Mouse (Mus musculus) heart, embryonic 14.5 days (tissue): Measurements from ENCODE around the gene Tdrd7. TPM values are rescaled to one million over a fixed set of nuclear protein-coding genes. Genes with fewer than 3 reads are reported as not detected.
A peak's percentile ranks its signal among the peaks of the same experiment; 100 is the strongest.

Experiments
- ATAC-seq: fragments of 200-750 bp; cut with Nextera tagmentation; 2 replicates; pipeline ENCODE4 v1.8.0; 2017; ENCODE audit warnings: low read depth, moderate TSS enrichment; ENCODE audit not compliant: insufficient number of reproducible peaks, insufficient read depth, low FRiP score
- H3K27ac ChIP-seq, 2 experiments: fragments of 200-500 bp in 1 of 2; fragments of 300-500 bp in 1 of 2; sonication (generic) in 1 of 2; replicated peaks in 1 of 2; 2 replicates each; pipeline ENCODE4 v1.5.1; 2012 to 2014; ENCODE audit warnings: low read depth in 2 of 2, low read length in 2 of 2, control low read depth in 1 of 2, mild to moderate bottlenecking in 1 of 2, mixed read lengths in 1 of 2; ENCODE audit not compliant: control insufficient read depth in 1 of 2, insufficient read depth in 1 of 2
- H3K27me3 ChIP-seq: fragments of 300-500 bp; sonication (generic); 2 replicates; pipeline ENCODE4 v1.6.1; 2014; ENCODE audit warnings: mild to moderate bottlenecking, low read length, control low read depth; ENCODE audit not compliant: control insufficient read depth, insufficient read depth
- H3K36me3 ChIP-seq: fragments of 300-500 bp; sonication (generic); 2 replicates; pipeline ENCODE4 v1.6.1; 2014; ENCODE audit warnings: mild to moderate bottlenecking, control low read depth, low read length, mixed read lengths; ENCODE audit not compliant: control insufficient read depth, insufficient read depth
- H3K4me1 ChIP-seq, 2 experiments: fragments of 200-500 bp in 1 of 2; fragments of 300-500 bp in 1 of 2; sonication (generic) in 1 of 2; 2 replicates each; pipeline ENCODE4 v1.6.1; 2012 to 2014; ENCODE audit warnings: low read length in 2 of 2, control low read depth in 1 of 2, mixed read lengths in 1 of 2; ENCODE audit not compliant: control insufficient read depth in 2 of 2, insufficient read depth in 2 of 2
- H3K4me2 ChIP-seq: fragments of 300-500 bp; sonication (generic); 2 replicates; pipeline ENCODE4 v1.6.1; 2014; ENCODE audit warnings: mild to moderate bottlenecking, low read length
- H3K4me3 ChIP-seq, 2 experiments: fragments of 200-500 bp in 1 of 2; fragments of 300-500 bp in 1 of 2; sonication (generic) in 1 of 2; 2 replicates each; pipeline ENCODE4 v1.5.1; 2012 to 2014; ENCODE audit warnings: low read length in 2 of 2, mild to moderate bottlenecking in 2 of 2, control low read depth in 1 of 2, low read depth in 1 of 2, moderate library complexity in 1 of 2; ENCODE audit not compliant: control insufficient read depth in 1 of 2, insufficient read depth in 1 of 2
- H3K9ac ChIP-seq: fragments of 300-500 bp; sonication (generic); 2 replicates; pipeline ENCODE4 v1.6.1; 2014; ENCODE audit warnings: mild to moderate bottlenecking, low read length
- H3K9me3 ChIP-seq: fragments of 300-500 bp; sonication (generic); 2 replicates; pipeline ENCODE4 v1.6.1; 2016; ENCODE audit warnings: low read length, control low read depth; ENCODE audit not compliant: control insufficient read depth
- WGBS: fragments of 180-500 bp; shearing (Covaris S2); extraction: QIAGEN DNeasy Blood & Tissue Kit; methylation state at CpG from one replicate; pipeline ENCODE4 v1.1.7; 2014; 5-methylcytosine and 5-hydroxymethylcytosine counted together
- polyA plus RNA-seq: library from polyadenylated mRNA; unstranded; fragments of >200 nt; fragmentation: Nextera tagmentation; extraction: Ambion mirVana; gene quantifications from 2 replicates; pipeline ENCODE4 v1.2.1, GENCODE M21; 2014

Tdrd7 gene
- polyA plus RNA-seq = 19.1 and 19.5 TPM in 2 replicates

GRCm38 (mm10) chr4:45964771-45965439 is at the start of gene Tdrd7:
TSS of gene Tdrd7 (plus strand) at chr4:45965334.
- Histone ChIP-seq H3K4me3 (peak within 1 kb of the TSS; percentile 14 to 26), H3K9ac (peak within 1 kb of the TSS; percentile 53)

GRCm38 (mm10) chr4:45917091-45917490 is 48.0 kb upstream of the Tdrd7 start:
- H3K4me1 ChIP-seq = no peaks in the 10 kb centered on the region; a peak in 1 of 4 replicates
- H3K4me2 ChIP-seq = no peak overlapping the region
- H3K4me3 ChIP-seq = no peak overlapping the region
- H3K9me3 ChIP-seq = no peaks in the 10 kb centered on the region
- no peaks in the 10 kb centered on the region for H3K36me3 ChIP-seq
- H3K27ac ChIP-seq = 0 out of 4 replicates have a peak overlapping the region, but pooled peaks of 1 of the 2 experiments have one; percentile 23
- ATAC-seq = no peak
- no peaks in the 10 kb centered on the region for H3K27me3 ChIP-seq
- no peak overlapping the region for H3K9ac ChIP-seq
- 44% methylated on average over 7 of the region's 7 CpGs for WGBS

More at GRCm38 (mm10) chr4:45964771-45965439, at the start of gene Tdrd7:
- no peaks in the 10 kb centered on the region for H3K9me3 ChIP-seq
- H3K36me3 ChIP-seq = no peaks in the 10 kb centered on the region
- ATAC-seq = peak; percentile 45
- peak within 1 kb of the TSS; percentile 40 to 81 for H3K27ac ChIP-seq
- peak within 1 kb of the TSS; percentile 66 for H3K4me2 ChIP-seq
- H3K4me1 ChIP-seq = peaks cover 21 to 35% of the 10 kb centered on the region in 2 experiments
- no peaks in the 10 kb centered on the region for H3K27me3 ChIP-seq
- WGBS = 13% methylated on average over 10 of the region's 10 CpGs

- no peak overlapping the region for H3K4me2 ChIP-seq
- H3K36me3 ChIP-seq = no peaks in the 10 kb centered on the region
- no peak for ATAC-seq
- no peak overlapping the region for H3K27ac ChIP-seq
- 81% methylated on average over 10 of the region's 10 CpGs for WGBS
- no peaks in the 10 kb centered on the region for H3K9me3 ChIP-seq
- H3K4me1 ChIP-seq = no peaks in the 10 kb centered on the region; a peak in 1 of 4 replicates
- no peak overlapping the region for H3K9ac ChIP-seq
- H3K4me3 ChIP-seq = no peak overlapping the region
- H3K27me3 ChIP-seq = no peaks in the 10 kb centered on the region
These were observed 43.3 kb upstream of the Tdrd7 start for GRCm38 (mm10) chr4:45921663-45922435.

- no peak overlapping the region for H3K27ac ChIP-seq
- H3K4me1 ChIP-seq = no peaks in the 10 kb centered on the region
- H3K9ac ChIP-seq = no peak overlapping the region
- H3K36me3 ChIP-seq = no peaks in the 10 kb centered on the region
- no peaks in the 10 kb centered on the region for H3K27me3 ChIP-seq
- no peak overlapping the region for H3K4me3 ChIP-seq
- ATAC-seq = no peak
- no peaks in the 10 kb centered on the region for H3K9me3 ChIP-seq
- 87% methylated on average over 4 of the region's 4 CpGs for WGBS
- H3K4me2 ChIP-seq = no peak overlapping the region
These were observed 41.1 kb upstream of the Tdrd7 start for GRCm38 (mm10) chr4:45924011-45924410.

GRCm38 (mm10) chr4:45928561-45928960 is 36.6 kb upstream of the Tdrd7 start:
- Histone ChIP-seq H3K27me3 (no peaks in the 10 kb centered on the region), H3K27ac (no peak overlapping the region), H3K9ac (no peak overlapping the region), H3K9me3 (no peaks in the 10 kb centered on the region), H3K36me3 (no peaks in the 10 kb centered on the region), H3K4me2 (no peak overlapping the region), H3K4me1 (no peaks in the 10 kb centered on the region), H3K4me3 (no peak overlapping the region)
- ATAC-seq = no peak
- 66% methylated on average over 4 of the region's 4 CpGs for whole genome bisulfite sequencing

- Histone ChIP-seq H3K27me3 (no peaks in the 10 kb centered on the region), H3K27ac (no peak overlapping the region), H3K9ac (no peak overlapping the region; the same call in 1 of the 2 replicates), H3K4me1 (peaks cover 0 to 4% of the 10 kb centered on the region in 2 experiments; a peak in 1 of 4 replicates), H3K9me3 (no peaks in the 10 kb centered on the region), H3K4me3 (no peak overlapping the region), H3K36me3 (no peaks in the 10 kb centered on the region), H3K4me2 (peak overlapping the region; percentile 32)
- no peak for ATAC-seq
- whole genome bisulfite sequencing = 21% methylated on average over 13 of the region's 13 CpGs
These were observed 23.5 kb upstream of the Tdrd7 start for GRCm38 (mm10) chr4:45941628-45942044.

GRCm38 (mm10) chr4:45947729-45948128 is 17.4 kb upstream of the Tdrd7 start:
- Histone ChIP-seq H3K4me1 (peaks cover 4 to 8% of the 10 kb centered on the region in 2 experiments; a peak in 2 of 4 replicates), H3K9me3 (no peaks in the 10 kb centered on the region), H3K27ac (no peak overlapping the region), H3K4me3 (no peak overlapping the region), H3K27me3 (no peaks in the 10 kb centered on the region), H3K36me3 (no peaks in the 10 kb centered on the region), H3K9ac (no peak overlapping the region), H3K4me2 (no peak overlapping the region)
- WGBS = 80% methylated on average over 8 of the region's 8 CpGs
- no peak for ATAC-seq
